Mouse (Mus musculus): ENCODE data around the gene Dync2li1.

The Dync2li1 gene

GRCm38 (mm10) chr17:84646477-84646876 lies 20.2 kb downstream of the Dync2li1 start:
- DNase-seq (ENCODE audit: low spot score), result no peak

- DNase-seq (ENCODE audit: low spot score), result no peak
Measured at GRCm38 (mm10) chr17:84647630-84648029, 21.3 kb downstream of the Dync2li1 start.

GRCm38 (mm10) chr17:84650302-84651017 lies 24.2 kb downstream of the Dync2li1 start:
- DNase-seq (ENCODE audit: low spot score), result no peak

- DNase-seq (ENCODE audit: low spot score), result no peak
Measured at GRCm38 (mm10) chr17:84653544-84653943, 27.2 kb downstream of the Dync2li1 start.

GRCm38 (mm10) chr17:84656205-84656604 lies 29.9 kb downstream of the Dync2li1 start:
- DNase-seq (ENCODE audit: low spot score), result no peak

- DNase-seq (ENCODE audit: low spot score), result no peak
Measured at GRCm38 (mm10) chr17:84656653-84657421, 30.5 kb downstream of the Dync2li1 start.

- DNase-seq (ENCODE audit: low spot score), result no peak
Measured at GRCm38 (mm10) chr17:84657422-84657732, 31.1 kb downstream of the Dync2li1 start.

GRCm38 (mm10) chr17:84657782-84658181 lies 31.5 kb downstream of the Dync2li1 start:
- DNase-seq (ENCODE audit: low spot score), result no peak

- DNase-seq (ENCODE audit: low spot score), result no peak
Measured at GRCm38 (mm10) chr17:84658195-84658594, 31.9 kb downstream of the Dync2li1 start.

- DNase-seq (ENCODE audit: low spot score), result no peak
Measured at GRCm38 (mm10) chr17:84658951-84659350, 32.7 kb downstream of the Dync2li1 start.

- DNase-seq (ENCODE audit: low spot score), result no peak
Measured at GRCm38 (mm10) chr17:84665053-84665452, 38.8 kb downstream of the Dync2li1 start.

- DNase-seq (ENCODE audit: low spot score), result no peak
Measured at GRCm38 (mm10) chr17:84665691-84666090, 39.4 kb downstream of the Dync2li1 start.

- no peak for DNase-seq (ENCODE audit: low spot score)
Measured at GRCm38 (mm10) chr17:84667848-84668247, 41.6 kb downstream of the Dync2li1 start.

- DNase-seq (ENCODE audit: low spot score), result no peak
Measured at GRCm38 (mm10) chr17:84672376-84673369, 46.4 kb downstream of the Dync2li1 start.

GRCm38 (mm10) chr17:84674048-84674447 lies 47.8 kb downstream of the Dync2li1 start:
- DNase-seq (ENCODE audit: low spot score), result no peak

GRCm38 (mm10) chr17:84675204-84675603 lies 48.9 kb downstream of the Dync2li1 start:
- DNase-seq (ENCODE audit: low spot score), result no peak

- DNase-seq (ENCODE audit: low spot score), result no peak
Measured at GRCm38 (mm10) chr17:84675951-84676366, 49.7 kb downstream of the Dync2li1 start, which contains the start of gene Abcg8. Gene Abcg8, plus strand, starts transcription at chr17:84676302.

- no peak for DNase-seq (ENCODE audit: low spot score)
Measured at GRCm38 (mm10) chr17:84677595-84677994, 51.3 kb downstream of the Dync2li1 start.

GRCm38 (mm10) chr17:84681670-84682069 lies 55.4 kb downstream of the Dync2li1 start:
- no peak for DNase-seq (ENCODE audit: low spot score)

GRCm38 (mm10) chr17:84682734-84683717 lies 56.7 kb downstream of the Dync2li1 start, which contains the start of gene Abcg5:
Gene Abcg5, minus strand, starts transcription at chr17:84683011.
- no peak for DNase-seq (ENCODE audit: low spot score)

- no peak for DNase-seq (ENCODE audit: low spot score)
Measured at GRCm38 (mm10) chr17:84684284-84684683, 58.0 kb downstream of the Dync2li1 start.
